Mouse (Mus musculus): ENCODE data around the gene Nmrk2. TPM values are rescaled to one million over a fixed set of nuclear protein-coding genes. Genes with fewer than 3 reads are reported as not detected.

Nmrk2 gene
- polyA plus RNA-seq, 1 experiment from 2014 or later: 0.20 TPM

GRCm38 (mm10) chr10:81192968-81193501, 8.8 kb downstream of the Nmrk2 start:
- H3K36me3 ChIP-seq: peaks cover 22% of the 10 kb centered on the region
- H3K4me1 ChIP-seq: 0 out of 2 replicates have a peak, but pooled peaks cover 15% of the 10 kb centered on the region
- peaks cover 46% of the 10 kb centered on the region for H3K27me3 ChIP-seq
- no peaks in the 10 kb centered on the region for H3K9me3 ChIP-seq
- peak overlapping the region; percentile 66 for H3K9ac ChIP-seq
- peak overlapping the region; percentile 92 for H3K4me2 ChIP-seq (replicated peaks)
- peak overlapping the region; percentile 59 for H3K4me3 ChIP-seq
- peak; percentile 24; the same call in 1 of the 2 replicates for ATAC-seq (ENCODE audit: insufficient number of reproducible peaks, insufficient read depth, low FRiP score, low TSS enrichment)
- WGBS: 6% methylated on average over 19 of the region's 19 CpGs
- peak overlapping the region; percentile 93 for H3K27ac ChIP-seq

GRCm38 (mm10) chr10:81192270-81192967, 9.4 kb downstream of the Nmrk2 start:
- peak overlapping the region; percentile 59 for H3K4me3 ChIP-seq
- under 1% methylated on average over 91 of the region's 93 CpGs for WGBS
- peak; percentile 78 for ATAC-seq (ENCODE audit: insufficient number of reproducible peaks, insufficient read depth, low FRiP score, low TSS enrichment)
- peak overlapping the region; percentile 66 for H3K9ac ChIP-seq
- peaks cover 44% of the 10 kb centered on the region for H3K27me3 ChIP-seq
- peak overlapping the region; percentile 93 for H3K27ac ChIP-seq
- peaks cover 26% of the 10 kb centered on the region for H3K36me3 ChIP-seq
- peak overlapping the region; percentile 92 for H3K4me2 ChIP-seq (replicated peaks)
- H3K9me3 ChIP-seq: no peaks in the 10 kb centered on the region
- H3K4me1 ChIP-seq: 0 out of 2 replicates have a peak, but pooled peaks cover 15% of the 10 kb centered on the region

DNA sequence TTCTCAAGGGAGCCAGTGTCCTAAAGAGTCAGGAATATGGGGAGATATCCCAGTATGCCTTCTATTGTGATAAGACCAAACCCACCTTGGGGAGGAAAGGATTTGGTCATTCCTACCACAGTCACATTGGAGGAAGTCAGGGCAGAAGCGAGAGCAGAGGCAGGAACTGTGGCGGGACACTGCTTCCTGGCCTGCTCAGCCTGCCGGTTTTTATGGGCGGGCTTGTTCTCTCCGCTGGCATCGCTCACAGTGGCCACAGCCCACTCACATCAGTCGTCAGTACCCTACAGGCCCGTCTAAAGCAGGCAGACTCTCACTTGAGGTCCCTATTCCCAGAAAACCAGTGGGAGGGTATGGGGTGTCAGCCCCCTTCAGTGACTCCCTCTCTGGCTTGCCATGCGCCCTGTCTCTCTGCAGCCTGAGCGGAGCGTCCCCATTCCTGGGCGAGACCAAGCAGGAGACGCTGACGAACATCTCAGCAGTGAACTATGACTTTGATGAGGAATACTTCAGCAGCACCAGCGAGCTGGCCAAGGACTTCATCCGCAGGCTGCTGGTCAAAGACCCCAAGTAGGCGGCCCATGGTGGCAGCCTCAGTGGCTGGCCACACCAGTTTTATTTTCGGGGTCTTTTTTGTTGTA, 10.4 kb downstream of the Nmrk2 start:
- no peak overlapping the region for H3K27ac ChIP-seq
- no peak for ATAC-seq (ENCODE audit: insufficient number of reproducible peaks, insufficient read depth, low FRiP score, low TSS enrichment)
- 0 out of 2 replicates have a peak, but pooled peaks cover 15% of the 10 kb centered on the region for H3K4me1 ChIP-seq
- H3K4me3 ChIP-seq: peak overlapping the region; percentile 59
- H3K27me3 ChIP-seq: peaks cover 34% of the 10 kb centered on the region
- 88% methylated on average over 18 of the region's 18 CpGs for WGBS
- peak overlapping the region; percentile 92 for H3K4me2 ChIP-seq (replicated peaks)
- peaks cover 35% of the 10 kb centered on the region for H3K36me3 ChIP-seq
- H3K9ac ChIP-seq: no peak overlapping the region
- H3K9me3 ChIP-seq: no peaks in the 10 kb centered on the region

DNA sequence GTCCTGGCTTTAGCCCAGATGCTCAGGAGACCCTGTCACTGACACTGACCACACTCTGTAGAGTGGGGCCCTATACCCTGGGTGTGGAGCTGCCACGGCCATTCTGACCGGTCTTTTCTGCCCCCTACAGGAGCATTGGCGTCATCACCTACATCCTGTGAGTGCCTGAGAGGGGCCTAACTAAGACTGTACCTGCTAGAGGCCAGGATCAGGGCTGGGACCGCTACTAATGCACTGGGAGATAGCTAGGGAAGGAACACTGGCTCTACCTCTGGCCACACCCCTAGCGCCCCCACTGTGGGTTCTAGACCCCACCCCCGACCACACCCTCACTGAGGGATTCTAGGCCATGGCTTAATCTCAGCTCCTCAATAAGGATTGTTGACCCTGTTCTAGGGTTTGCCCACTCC, 10.9 kb downstream of the Nmrk2 start:
- 76% methylated on average over 6 of the region's 6 CpGs for WGBS
- no peak overlapping the region for H3K9ac ChIP-seq
- H3K4me2 ChIP-seq (replicated peaks): no peak overlapping the region
- H3K4me1 ChIP-seq: 0 out of 2 replicates have a peak, but pooled peaks cover 15% of the 10 kb centered on the region
- no peaks in the 10 kb centered on the region for H3K9me3 ChIP-seq
- ATAC-seq (ENCODE audit: insufficient number of reproducible peaks, insufficient read depth, low FRiP score, low TSS enrichment): 0 out of 2 replicates have a peak, but pooled peaks have one; percentile 1
- H3K27me3 ChIP-seq: peaks cover 29% of the 10 kb centered on the region
- H3K4me3 ChIP-seq: no peak overlapping the region
- H3K27ac ChIP-seq: no peak overlapping the region
- peaks cover 35% of the 10 kb centered on the region for H3K36me3 ChIP-seq

- no peak overlapping the region for H3K4me2 ChIP-seq (replicated peaks)
- H3K27me3 ChIP-seq: peaks cover 23% of the 10 kb centered on the region
- WGBS: 73% methylated on average over 31 of the region's 31 CpGs
- ATAC-seq (ENCODE audit: insufficient number of reproducible peaks, insufficient read depth, low FRiP score, low TSS enrichment): no peak
- no peaks in the 10 kb centered on the region for H3K9me3 ChIP-seq
- 0 out of 2 replicates have a peak, but pooled peaks cover 15% of the 10 kb centered on the region for H3K4me1 ChIP-seq
- H3K4me3 ChIP-seq: no peak overlapping the region
- no peak overlapping the region for H3K9ac ChIP-seq
- no peak overlapping the region for H3K27ac ChIP-seq
- peaks cover 39% of the 10 kb centered on the region for H3K36me3 ChIP-seq
Observed at GRCm38 (mm10) chr10:81190236-81190911, 11.5 kb downstream of the Nmrk2 start.

DNA sequence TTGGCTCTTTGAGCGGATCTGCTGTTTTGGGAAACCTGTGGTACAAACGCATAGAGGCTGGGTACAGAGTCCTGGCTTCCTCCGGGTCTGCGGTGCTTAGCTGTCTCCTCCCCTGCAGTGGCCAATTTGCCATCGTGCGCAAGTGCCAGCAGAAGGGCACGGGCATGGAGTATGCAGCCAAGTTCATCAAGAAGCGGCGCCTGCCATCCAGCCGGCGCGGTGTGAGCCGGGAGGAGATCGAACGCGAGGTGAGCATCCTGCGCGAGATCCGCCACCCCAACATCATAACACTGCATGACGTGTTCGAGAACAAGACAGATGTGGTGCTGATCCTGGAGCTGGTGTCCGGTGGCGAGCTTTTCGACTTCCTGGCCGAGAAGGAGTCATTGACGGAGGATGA, 12.0 kb downstream of the Nmrk2 start:
- 81% methylated on average over 26 of the region's 26 CpGs for WGBS
- ATAC-seq (ENCODE audit: insufficient number of reproducible peaks, insufficient read depth, low FRiP score, low TSS enrichment): no peak
- no peak overlapping the region for H3K27ac ChIP-seq
- H3K4me3 ChIP-seq: no peak overlapping the region
- peaks cover 18% of the 10 kb centered on the region for H3K27me3 ChIP-seq
- peaks cover 43% of the 10 kb centered on the region for H3K36me3 ChIP-seq
- no peak overlapping the region for H3K4me2 ChIP-seq (replicated peaks)
- H3K9ac ChIP-seq: no peak overlapping the region; the same call in 1 of the 2 replicates
- peaks cover 18% of the 10 kb centered on the region for H3K4me1 ChIP-seq
- no peaks in the 10 kb centered on the region for H3K9me3 ChIP-seq

DNA sequence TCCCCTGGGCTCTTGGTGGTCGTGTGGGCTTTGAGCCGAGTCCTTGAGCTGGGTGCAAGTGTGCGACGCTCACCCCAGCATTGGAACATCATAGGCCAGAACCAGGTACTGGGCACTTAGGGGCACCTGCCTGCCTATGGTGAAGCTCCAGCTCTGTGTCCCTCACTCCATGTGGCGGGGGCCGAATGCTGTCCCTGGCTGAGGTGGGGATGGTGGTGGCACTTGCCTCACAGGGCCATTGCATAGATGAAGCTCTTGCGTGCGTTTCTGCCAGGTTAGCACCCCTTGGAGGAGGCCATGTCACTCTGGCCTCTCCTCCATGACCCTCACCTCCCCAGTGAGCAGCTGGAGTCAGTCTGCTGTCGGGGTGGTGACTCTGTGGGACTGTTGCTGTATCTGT, 14.7 kb downstream of the Nmrk2 start:
- Histone ChIP-seq H3K27me3 (no peaks in the 10 kb centered on the region), H3K9me3 (no peaks in the 10 kb centered on the region), H3K4me3 (no peak overlapping the region), H3K27ac (no peak overlapping the region), H3K9ac (no peak overlapping the region), H3K4me1 (peaks cover 18% of the 10 kb centered on the region), H3K36me3 (peaks cover 53% of the 10 kb centered on the region), H3K4me2 (replicated peaks) (no peak overlapping the region)
- WGBS: 91% methylated on average over 9 of the region's 9 CpGs
- no peak for ATAC-seq (ENCODE audit: insufficient number of reproducible peaks, insufficient read depth, low FRiP score, low TSS enrichment)

DNA sequence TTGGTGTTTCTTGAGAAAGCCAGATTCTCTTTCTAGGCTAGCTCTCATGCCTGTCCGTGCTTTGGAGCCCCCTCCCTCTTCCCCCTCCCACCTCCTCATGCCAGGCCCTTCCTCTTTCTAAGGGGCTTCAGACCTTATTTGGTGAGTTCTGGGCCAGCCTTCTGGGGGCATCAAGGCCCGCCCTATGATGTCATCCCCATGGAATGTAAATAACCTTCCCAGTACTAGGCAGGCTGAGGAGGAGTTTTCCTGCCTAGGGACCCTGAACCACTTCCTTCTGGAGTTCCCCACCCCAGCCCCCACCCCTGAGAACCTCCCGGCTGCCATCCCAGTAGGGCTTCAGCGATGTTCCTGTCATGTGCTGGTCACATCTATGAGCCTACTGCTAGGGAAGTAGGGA, 17.1 kb downstream of the Nmrk2 start:
- Histone ChIP-seq H3K9ac (0 out of 2 replicates have a peak overlapping the region, but pooled peaks have one; percentile 15), H3K4me1 (peaks cover 26% of the 10 kb centered on the region), H3K4me3 (no peak overlapping the region), H3K27me3 (no peaks in the 10 kb centered on the region), H3K36me3 (peaks cover 61% of the 10 kb centered on the region), H3K9me3 (no peaks in the 10 kb centered on the region), H3K27ac (peak overlapping the region; percentile 73), H3K4me2 (replicated peaks) (no peak overlapping the region; the same call in 1 of the 2 replicates)
- no peak for ATAC-seq (ENCODE audit: insufficient number of reproducible peaks, insufficient read depth, low FRiP score, low TSS enrichment)
- WGBS: 37% methylated on average over 4 of the region's 4 CpGs

DNA sequence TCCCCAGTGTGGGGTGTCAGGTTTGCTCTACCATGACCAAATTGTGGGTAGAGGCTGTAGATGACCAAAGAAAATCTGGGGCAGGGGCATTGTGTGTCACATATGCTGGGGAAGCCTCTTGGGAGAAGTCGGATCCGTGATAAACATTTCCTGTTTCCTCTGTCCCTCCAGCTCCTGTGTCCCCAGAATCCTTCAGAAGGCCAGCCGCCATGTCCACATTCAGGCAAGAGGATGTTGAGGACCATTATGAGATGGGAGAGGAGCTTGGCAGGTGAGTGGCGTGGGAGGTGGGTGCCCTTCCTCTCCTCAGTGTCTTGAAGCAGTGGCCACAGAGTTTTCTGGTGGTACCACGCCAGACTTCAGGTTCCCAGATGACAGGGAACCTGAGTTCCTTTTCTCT, 18.0 kb downstream of the Nmrk2 start, which contains the start of gene 4930442H23Rik:
4930442H23Rik (minus strand) TSS at position 45 of the 400 bp plus-strand sequence.
- Histone ChIP-seq H3K9ac (peak within 1 kb of the TSS; percentile 72), H3K4me3 (peak within 1 kb of the TSS; percentile 64), H3K27me3 (no peaks in the 10 kb centered on the region), H3K36me3 (peaks cover 68% of the 10 kb centered on the region), H3K9me3 (no peaks in the 10 kb centered on the region), H3K4me1 (peaks cover 26% of the 10 kb centered on the region), H3K4me2 (replicated peaks) (peak within 1 kb of the TSS; percentile 59), H3K27ac (peak within 1 kb of the TSS; percentile 73)
- WGBS: 87% methylated on average over 5 of the region's 5 CpGs
- ATAC-seq (ENCODE audit: insufficient number of reproducible peaks, insufficient read depth, low FRiP score, low TSS enrichment): no peak

DNA sequence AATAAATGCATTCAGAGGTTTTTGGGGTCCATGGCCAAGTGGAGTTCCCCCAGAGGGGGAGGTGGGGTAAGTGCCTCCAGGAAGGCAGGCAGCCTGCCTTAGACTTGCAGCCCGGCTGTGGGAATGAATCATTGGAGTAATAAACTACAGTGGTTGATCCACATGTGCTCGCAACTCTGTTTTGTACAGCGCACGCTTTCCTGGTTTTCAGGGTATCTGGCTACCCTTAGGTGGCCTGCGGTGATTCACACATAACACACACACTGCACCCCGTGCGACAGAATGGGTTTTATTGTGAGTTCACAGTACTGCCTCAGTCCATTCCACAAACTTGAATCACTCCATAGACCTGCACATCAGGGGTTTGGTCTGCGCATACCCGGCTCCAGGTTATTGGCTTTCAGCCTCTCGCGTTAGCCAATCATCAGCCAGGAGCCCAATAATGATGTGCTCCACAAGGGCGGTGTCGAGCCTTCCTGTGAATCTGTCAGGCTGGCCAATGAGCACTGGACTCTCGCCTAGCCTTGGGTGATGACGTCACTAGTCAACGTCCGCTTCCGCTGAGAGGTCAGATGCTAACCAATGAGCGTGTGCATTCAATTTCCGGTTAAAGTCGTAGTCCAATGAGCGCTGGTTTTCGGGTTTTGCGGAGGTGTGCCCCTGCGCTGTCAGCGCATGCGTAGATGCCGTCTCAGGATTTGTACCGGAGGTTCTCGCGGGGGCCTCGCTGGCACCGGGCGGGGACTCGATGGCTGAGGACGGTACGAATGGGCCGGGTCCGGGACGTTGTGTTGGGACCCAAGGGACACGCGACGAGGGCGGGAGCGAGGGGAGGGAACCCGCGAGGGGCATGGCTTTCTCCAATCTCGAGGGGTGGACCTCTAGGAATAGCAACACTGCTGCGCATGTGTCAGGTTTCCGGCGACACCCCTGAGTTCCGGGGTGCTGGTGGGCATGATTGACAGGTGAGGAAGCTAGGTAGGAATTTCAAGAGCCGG, 19.2 kb downstream of the Nmrk2 start, which contains the start of gene Dapk3:
Dapk3 (plus strand) TSS at position 670 of the 998 bp plus-strand sequence.
- Histone ChIP-seq H3K9me3 (no peaks in the 10 kb centered on the region), H3K4me2 (replicated peaks) (peak within 1 kb of the TSS; percentile 59), H3K27ac (peak within 1 kb of the TSS; percentile 73), H3K4me1 (peaks cover 37% of the 10 kb centered on the region), H3K4me3 (peak within 1 kb of the TSS; percentile 64), H3K36me3 (peaks cover 74% of the 10 kb centered on the region), H3K27me3 (no peaks in the 10 kb centered on the region), H3K9ac (peak within 1 kb of the TSS; percentile 72)
- WGBS: 5% methylated on average over 53 of the region's 53 CpGs
- ATAC-seq (ENCODE audit: insufficient number of reproducible peaks, insufficient read depth, low FRiP score, low TSS enrichment): peak; percentile 92

All from embryonic facial prominence, embryonic 12.5 days (tissue).